Mouse (Mus musculus): ENCODE measurements around the gene Perp.

Gene Perp

GRCm38 (mm10) chr10:18844441-18845286, at the start of gene Perp:
Perp (plus strand) TSS chr10:18845020.
- DNase-seq (ENCODE audit: low spot score in 2 of 2) = no peak

DNA sequence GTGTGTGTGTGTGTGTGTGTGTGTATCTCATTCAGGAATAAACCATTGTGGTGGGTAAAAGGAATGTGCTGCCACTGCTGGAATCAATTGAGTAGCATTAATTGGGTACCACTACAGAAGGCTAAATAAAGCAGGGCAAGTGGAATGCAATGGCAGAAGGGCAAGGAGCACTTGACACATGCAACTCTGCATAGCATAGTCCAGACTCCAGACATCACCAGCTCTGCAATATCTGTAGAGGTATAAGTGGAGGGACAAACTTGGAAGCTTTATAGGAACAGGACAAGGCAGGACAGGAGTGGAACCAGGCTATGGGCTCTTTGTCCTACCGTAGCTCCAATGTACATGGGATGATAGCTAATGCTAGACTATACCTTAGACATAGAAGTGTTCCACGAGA, 33.1 kb upstream of the Perp start:
- no peak for DNase-seq (ENCODE audit: low spot score in 2 of 2)

DNA sequence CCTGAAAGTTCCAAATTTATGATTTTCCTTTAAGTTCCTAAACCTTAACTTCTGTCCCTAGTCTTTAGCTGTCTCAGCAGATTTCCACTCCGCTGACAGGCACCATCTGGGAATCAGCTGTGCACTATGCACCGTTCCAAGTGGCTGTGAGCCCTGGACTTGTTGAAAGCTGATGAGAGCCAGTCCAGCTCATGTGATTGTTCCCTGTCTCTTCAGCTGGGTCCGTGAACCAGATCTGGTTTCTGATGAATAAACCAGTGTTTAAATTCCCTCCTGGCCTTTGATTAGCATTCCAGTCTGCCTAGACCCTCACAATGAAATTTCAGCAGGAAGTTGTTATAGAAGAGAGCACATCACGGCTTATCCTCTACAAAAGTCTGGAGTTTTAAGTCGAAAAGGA, 28.3 kb upstream of the Perp start:
- no peak for DNase-seq (ENCODE audit: low spot score in 2 of 2)

GRCm38 (mm10) chr10:18825143-18825542, 19.7 kb upstream of the Perp start:
- no peak for DNase-seq (ENCODE audit: low spot score in 2 of 2)

GRCm38 (mm10) chr10:18826107-18826506, 18.7 kb upstream of the Perp start:
- no peak for DNase-seq (ENCODE audit: low spot score in 2 of 2)

DNA sequence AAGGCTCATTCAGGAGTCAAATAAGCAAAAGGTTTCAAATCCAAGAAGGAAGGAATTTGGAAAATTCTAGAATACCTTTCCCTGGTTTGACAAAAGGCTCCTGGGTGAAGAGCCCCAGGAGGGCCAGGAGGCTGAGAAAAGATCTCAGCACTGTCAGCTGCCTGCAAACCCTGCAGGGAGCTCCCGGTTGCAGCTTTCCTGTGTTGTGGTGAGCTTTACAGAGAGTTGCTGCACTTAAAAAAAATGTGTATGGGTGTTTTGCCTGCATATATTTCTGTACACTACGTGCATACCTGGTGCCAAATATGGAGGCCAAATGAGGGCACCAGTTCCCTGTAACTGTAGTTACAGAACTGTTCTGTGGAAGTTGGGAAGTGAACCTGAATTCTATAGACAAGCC, 16.9 kb upstream of the Perp start:
- DNase-seq (ENCODE audit: low spot score in 2 of 2) = no peak

- DNase-seq (ENCODE audit: low spot score in 2 of 2) = no peak
Measured at GRCm38 (mm10) chr10:18830359-18830758, 14.5 kb upstream of the Perp start.

DNA sequence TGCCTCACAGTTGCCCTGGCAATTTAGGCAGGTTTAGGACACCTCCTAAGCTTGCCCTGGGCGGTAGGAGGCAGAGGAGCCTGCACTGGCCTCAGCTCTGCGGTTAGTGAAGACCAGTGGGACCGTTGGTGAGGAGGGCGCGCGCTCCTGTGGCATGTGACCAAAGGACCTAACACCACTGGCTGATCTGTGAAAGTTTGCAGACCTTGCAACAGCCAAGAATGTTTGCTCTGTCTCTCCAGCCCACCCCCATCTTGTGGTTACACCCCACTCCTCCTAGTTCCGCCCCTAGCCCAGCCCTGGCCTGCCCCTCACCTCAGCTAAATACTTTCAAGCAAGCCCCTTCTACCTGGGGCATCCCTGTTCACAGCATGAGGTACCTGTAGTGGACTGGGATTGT, 13.0 kb upstream of the Perp start:
- no peak for DNase-seq (ENCODE audit: low spot score in 2 of 2)

GRCm38 (mm10) chr10:18834389-18834788, 10.4 kb upstream of the Perp start:
- DNase-seq (ENCODE audit: low spot score in 2 of 2) = no peak

GRCm38 (mm10) chr10:18835684-18836479, 8.9 kb upstream of the Perp start:
- DNase-seq (ENCODE audit: low spot score in 2 of 2) = peak in 1 of 2 experiments; percentile 25

- DNase-seq (ENCODE audit: low spot score in 2 of 2) = no peak
Measured at GRCm38 (mm10) chr10:18839530-18839929, 5.3 kb upstream of the Perp start.

GRCm38 (mm10) chr10:18840736-18841135, 4.1 kb upstream of the Perp start:
- no peak for DNase-seq (ENCODE audit: low spot score in 2 of 2)

- DNase-seq (ENCODE audit: low spot score in 2 of 2) = no peak
Measured at GRCm38 (mm10) chr10:18845287-18845662, 455 bp downstream of the Perp start.

DNA sequence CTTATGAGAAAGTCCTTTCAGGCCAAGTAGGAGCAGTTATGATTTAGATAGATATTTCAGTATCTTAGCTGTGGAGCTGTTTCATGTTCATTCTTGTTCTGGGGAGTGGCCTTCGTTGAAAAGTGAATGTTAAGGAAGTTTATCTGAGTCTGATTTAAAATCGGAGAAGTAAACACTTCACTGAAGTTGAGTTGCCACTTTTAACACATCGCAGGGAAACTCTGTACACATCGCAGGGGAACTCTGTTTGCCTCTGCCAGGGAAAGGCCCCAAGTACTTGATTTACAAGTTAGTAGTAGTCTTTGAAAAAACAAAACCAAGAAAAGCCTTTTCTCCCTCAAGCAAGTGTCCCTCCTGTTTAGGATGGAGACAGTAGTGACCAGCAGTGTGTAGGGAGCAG, 891 bp downstream of the Perp start:
- DNase-seq (ENCODE audit: low spot score in 2 of 2) = no peak

DNA sequence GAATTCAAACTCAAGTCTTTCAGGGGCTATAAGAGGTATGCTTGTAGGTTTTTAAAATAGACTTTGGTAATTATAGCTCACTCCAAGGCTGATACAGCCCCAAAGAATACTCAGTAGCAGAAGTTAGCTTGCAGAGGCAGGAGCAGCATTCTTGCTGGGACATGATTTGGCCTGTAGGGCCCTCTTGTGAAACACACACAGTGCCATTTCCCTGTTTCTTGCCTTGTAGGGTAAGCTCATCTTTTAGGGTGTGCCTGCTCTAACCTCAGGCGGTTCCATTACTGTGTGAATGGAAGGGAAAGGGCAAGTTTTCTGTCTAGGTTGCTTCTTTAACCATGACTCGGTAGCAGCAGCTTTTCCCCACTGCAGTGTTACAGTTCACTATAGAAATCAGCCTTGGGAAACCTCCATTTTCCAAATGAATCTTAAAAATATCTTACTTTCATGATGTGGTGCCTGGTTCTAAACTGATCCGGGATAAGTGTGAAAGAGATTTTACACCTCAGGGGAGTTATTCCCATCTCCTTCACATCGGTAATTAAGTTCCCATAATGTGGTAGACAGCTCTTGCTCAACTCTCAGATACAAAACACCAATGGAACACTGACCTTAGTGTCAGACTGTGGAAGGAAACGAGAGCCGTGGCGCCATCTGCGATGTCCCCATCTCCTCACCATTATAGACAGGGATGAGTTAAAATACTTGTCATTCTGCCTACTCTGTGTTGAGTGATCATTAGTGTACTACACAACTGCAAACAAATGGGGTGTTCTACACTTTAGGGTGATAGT, 1.8 kb downstream of the Perp start:
- DNase-seq (ENCODE audit: low spot score in 2 of 2) = no peak

- no peak for DNase-seq (ENCODE audit: low spot score in 2 of 2)
Measured at GRCm38 (mm10) chr10:18850177-18850576, 5.4 kb downstream of the Perp start.

GRCm38 (mm10) chr10:18853417-18853816, 8.6 kb downstream of the Perp start:
- no peak for DNase-seq (ENCODE audit: low spot score in 2 of 2)

- DNase-seq (ENCODE audit: low spot score in 2 of 2) = no peak
Measured at GRCm38 (mm10) chr10:18857244-18857643, 12.4 kb downstream of the Perp start.

DNA sequence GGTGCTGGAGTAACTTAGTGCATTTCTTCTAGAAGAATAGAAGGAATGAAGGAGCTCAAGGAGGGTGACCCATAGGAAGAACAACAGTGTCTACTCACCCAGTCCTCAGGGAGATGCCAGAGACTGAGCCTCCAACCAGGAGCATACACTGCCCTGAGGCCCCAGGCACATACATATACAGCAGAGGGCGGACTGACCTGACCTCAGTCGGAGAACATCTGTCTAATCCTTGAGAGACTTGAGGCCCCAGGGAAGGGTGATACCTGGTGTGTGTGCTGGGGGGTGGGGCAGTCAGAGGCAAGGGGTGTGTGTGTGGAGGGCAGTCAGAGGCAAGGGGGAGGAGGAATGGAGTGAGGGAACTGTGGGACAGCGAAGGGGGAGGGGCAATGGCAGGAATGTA, 14.8 kb downstream of the Perp start:
- no peak for DNase-seq (ENCODE audit: low spot score in 2 of 2)

- no peak for DNase-seq (ENCODE audit: low spot score in 2 of 2)
Measured at GRCm38 (mm10) chr10:18860119-18860824, 15.5 kb downstream of the Perp start.

- no peak for DNase-seq (ENCODE audit: low spot score in 2 of 2)
Measured at GRCm38 (mm10) chr10:18860831-18861230, 16.0 kb downstream of the Perp start.

DNA sequence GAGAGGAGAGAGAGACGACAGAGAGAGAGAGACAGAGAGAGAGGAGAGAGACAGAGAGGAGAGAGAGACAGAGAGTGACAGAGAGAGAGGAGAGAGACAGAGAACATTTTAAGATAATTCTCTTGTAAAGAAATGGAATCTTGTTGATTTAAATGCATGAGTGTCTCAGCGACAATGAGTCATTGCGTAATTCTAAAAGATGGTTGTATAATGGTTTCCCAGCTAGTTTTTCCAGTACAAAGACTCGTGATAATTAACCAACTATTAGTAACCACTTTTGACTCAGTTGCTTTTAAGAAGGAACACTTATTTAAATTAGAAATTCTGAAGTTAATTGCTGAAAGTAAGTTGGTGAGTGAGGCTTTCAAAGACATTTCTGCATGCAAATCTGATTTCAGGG, 16.6 kb downstream of the Perp start:
- DNase-seq (ENCODE audit: low spot score in 2 of 2) = no peak

Measured in frontal cortex, postnatal 25 days (tissue).